Mouse (Mus musculus): ENCODE measurements at regions not wholly inside any gene's neighbourhood (a gene's known extent, or its start where the extent isn't known, plus 50 kb on each side); places are given as distances from the start of the nearest gene placed in this dataset.

DNA sequence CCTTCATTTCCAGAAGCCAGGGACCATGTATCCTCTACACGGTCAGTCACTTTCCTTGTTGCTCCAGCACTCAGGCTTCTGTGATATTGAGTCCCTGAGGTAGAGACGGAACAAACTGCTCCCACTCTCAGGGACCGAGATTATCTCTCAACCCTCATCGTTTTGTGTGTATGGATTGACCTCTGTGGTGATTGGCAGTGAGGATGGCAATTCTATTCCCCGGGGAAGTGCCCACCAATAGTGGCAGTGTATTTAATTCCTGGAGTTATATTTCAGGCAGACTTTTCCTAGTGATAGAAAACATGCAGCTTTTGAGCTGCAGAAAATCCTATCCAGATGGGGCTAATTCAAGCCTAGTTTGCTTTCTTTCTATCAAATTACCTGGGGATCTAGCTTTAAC, 157.8 kb upstream of the Krr1 start:
- Histone ChIP-seq H3K79me2 (replicated peaks; ENCODE audit: control insufficient read depth, extremely low read depth, insufficient read depth, poor library complexity, severe bottlenecking) (no peaks in the 10 kb centered on the region), H3K27me3 (replicated peaks) (no peaks in the 10 kb centered on the region), H3K4me3 (replicated peaks in 1 of 3; ENCODE audit: low read depth in 2 of 3, low read length in 2 of 3, poor library complexity in 1 of 3) (no peak overlapping the region), H3K9me3 (replicated peaks; ENCODE audit: low read length) (no peaks in the 10 kb centered on the region), H3K36me3 (replicated peaks in 1 of 2; ENCODE audit: control insufficient read depth in 1 of 2, insufficient read depth in 1 of 2, low read length in 1 of 2) (no peaks in the 10 kb centered on the region), H3K9ac (ENCODE audit: insufficient read depth, low read depth) (no peak overlapping the region), H3K4me1 (ENCODE audit: control insufficient read depth in 1 of 2, insufficient read depth in 2 of 2) (no peaks in the 10 kb centered on the region), H3K27ac (ENCODE audit: insufficient read depth, low read depth) (no peak overlapping the region), H3K4me2 (ENCODE audit: insufficient read depth, low read depth, poor library complexity, severe bottlenecking) (no peak overlapping the region)
- no peak for DNase-seq (ENCODE audit: extremely low read depth)
- dilution Hi-C loops (cut with MboI; ENCODE audit: extremely low pct_ligation_motif_present, extremely low pct_unique_long_range_greater_than_20kb, low sequenced_read_pairs) (no loop called here), in situ Hi-C loops (cut with MboI; ENCODE audit: low pct_ligation_motif_present, low pct_unique_long_range_greater_than_20kb, low sequenced_read_pairs) (no loop called here)
- TF ChIP-seq CHD2 (IDR thresholded peaks at IDR 0.05; ENCODE audit: low read length): no peak
- TF ChIP-seq ZNF384 (IDR thresholded peaks at IDR 0.05; ENCODE audit: low read depth, low read length): no peak
- no peak for TF ChIP-seq HCFC1 (IDR thresholded peaks at IDR 0.05; ENCODE audit: low read depth, low read length)
- TF ChIP-seq POLR2AphosphoS2 (IDR thresholded peaks at IDR 0.05; ENCODE audit: low read depth, low read length): no peak
- TF ChIP-seq PAX5 (IDR thresholded peaks at IDR 0.05; ENCODE audit: low read length): no peak
- no peak for TF ChIP-seq TCF12 (IDR thresholded peaks at IDR 0.05; ENCODE audit: low read depth, low read length)
- no peak for TF ChIP-seq MAX (IDR thresholded peaks at IDR 0.05; ENCODE audit: low read length)
- TF ChIP-seq UBTF (IDR thresholded peaks at IDR 0.05; ENCODE audit: low read depth, low read length): no peak
- TF ChIP-seq TBP (conservative IDR thresholded peaks at IDR 0.05; ENCODE audit: low read depth, low read length): no peak
- TF ChIP-seq ELF1 (IDR thresholded peaks at IDR 0.05; ENCODE audit: low read depth, low read length): no peak
- TF ChIP-seq JUND (conservative IDR thresholded peaks at IDR 0.05; ENCODE audit: low read depth, low read length): no peak
- TF ChIP-seq EP300 (IDR thresholded peaks at IDR 0.05; ENCODE audit: low read length): no peak

DNA sequence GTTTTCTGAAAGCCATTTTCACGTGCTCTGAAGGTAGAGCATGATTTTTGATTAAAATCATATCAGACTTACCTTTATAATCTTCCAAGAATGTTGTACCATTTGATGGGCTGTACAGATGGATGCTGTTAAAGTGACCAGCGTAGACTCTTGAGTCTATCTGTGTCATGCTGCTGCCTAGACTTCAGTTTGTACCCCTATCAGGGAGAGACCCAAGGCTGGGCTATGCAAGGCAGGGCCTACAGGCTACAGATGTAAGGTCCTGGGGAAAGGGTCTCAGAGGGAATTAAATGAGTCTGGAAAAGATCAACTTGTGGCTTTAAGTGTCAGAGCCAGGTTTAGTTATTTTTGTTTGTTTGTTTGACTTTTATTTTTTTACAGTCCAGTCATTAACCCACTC, 157.3 kb upstream of the Krr1 start:
- no peaks in the 10 kb centered on the region for H3K36me3 ChIP-seq (replicated peaks in 1 of 2; ENCODE audit: control insufficient read depth in 1 of 2, insufficient read depth in 1 of 2, low read length in 1 of 2)
- TF ChIP-seq E2F4 (IDR thresholded peaks at IDR 0.05; ENCODE audit: insufficient replicate concordance, low read depth, low read length): no peak
- TF ChIP-seq NELFE (IDR thresholded peaks at IDR 0.05; ENCODE audit: low read depth, low read length): no peak
- TF ChIP-seq RAD21 (IDR thresholded peaks at IDR 0.05; ENCODE audit: low read depth, low read length): no peak
- no peak overlapping the region for H3K27ac ChIP-seq (ENCODE audit: insufficient read depth, low read depth)
- no peak overlapping the region for H3K9ac ChIP-seq (ENCODE audit: insufficient read depth, low read depth)
- dilution Hi-C loops (cut with MboI; ENCODE audit: extremely low pct_ligation_motif_present, extremely low pct_unique_long_range_greater_than_20kb, low sequenced_read_pairs) (no loop called here), in situ Hi-C loops (cut with MboI; ENCODE audit: low pct_ligation_motif_present, low pct_unique_long_range_greater_than_20kb, low sequenced_read_pairs) (no loop called here)
- no peaks in the 10 kb centered on the region for H3K9me3 ChIP-seq (replicated peaks; ENCODE audit: low read length)
- no peak overlapping the region for H3K4me3 ChIP-seq (replicated peaks in 1 of 3; ENCODE audit: low read depth in 2 of 3, low read length in 2 of 3, poor library complexity in 1 of 3)
- no peaks in the 10 kb centered on the region for H3K4me1 ChIP-seq (ENCODE audit: control insufficient read depth in 1 of 2, insufficient read depth in 2 of 2)
- no peaks in the 10 kb centered on the region for H3K27me3 ChIP-seq (replicated peaks)
- no peak for DNase-seq (ENCODE audit: extremely low read depth)
- no peaks in the 10 kb centered on the region for H3K79me2 ChIP-seq (replicated peaks; ENCODE audit: control insufficient read depth, extremely low read depth, insufficient read depth, poor library complexity, severe bottlenecking)
- no peak overlapping the region for H3K4me2 ChIP-seq (ENCODE audit: insufficient read depth, low read depth, poor library complexity, severe bottlenecking)
